Mouse (Mus musculus) stomach, postnatal 0 days (tissue): Measurements from ENCODE around the gene Vps37b.

Experiments used
- CTCF ChIP-seq: IDR thresholded peaks from 2 replicates; pipeline ENCODE4 v1.5.1; 2016; ENCODE audit warnings: antibody characterized with exemption, low read depth, mild to moderate bottlenecking, moderate library complexity
- EP300 ChIP-seq: optimal IDR thresholded peaks from 2 replicates; pipeline ENCODE3; 2016; ENCODE audit warnings: antibody characterized with exemption

GRCm38 (mm10) chr5:124036836-124037235 lies 4.8 kb upstream of the Vps37b start:
- TF ChIP-seq CTCF (no peak), EP300 (no peak)
